Mouse (Mus musculus): Measurements from ENCODE around the gene Apbb1ip.

GRCm38 (mm10) chr2:22845514-22845913, 71.6 kb downstream of the Apbb1ip start:
- no peak for TF ChIP-seq POU5F1 (IDR thresholded peaks at IDR 0.05; ENCODE audit: borderline replicate concordance, low read length)
- TF ChIP-seq CTCF (conservative IDR thresholded peaks at IDR 0.05; ENCODE audit: low read length), result no peak
- TF ChIP-seq NANOG (IDR thresholded peaks at IDR 0.05; ENCODE audit: borderline replicate concordance, low read length), result no peak
